Comparison of ENCODE assay signal across 17 mouse cellular contexts in genomic region chr2:13767532-13768411, GRCm38 (mm10). TPM values are rescaled to one million over a fixed set of nuclear protein-coding genes. Genes with fewer than 3 reads are reported as not detected.
A peak's percentile ranks its signal among the peaks of the same experiment; 100 is the strongest.
DNase-seq lines count a peak whose midpoint lies in the region; ATAC-seq and TF ChIP-seq lines count a peak whose summit lies in the region.
"Had no signal": no experiment of that assay in that cellular context is flagged by ENCODE, and none has a peak within 500 bp of the region (broad histone marks: within the 10 kb centered on the region; RNA-seq: fewer than 3 reads in every experiment).

No protein-coding gene starts in this region.

- TF ChIP-seq POLR2A in brain, embryonic 14.5 days (IDR thresholded peaks at IDR 0.05; ENCODE audit: borderline replicate concordance, extremely low read depth, insufficient read depth, insufficient read length, poor library complexity, severe bottlenecking): no peak

- no peak for TF ChIP-seq CTCF in brain, embryonic 14.5 days (IDR thresholded peaks at IDR 0.05; ENCODE audit: borderline replicate concordance, extremely low read depth, insufficient read depth, insufficient read length)

- H3K4me2 ChIP-seq in kidney, embryonic 16.5 days (replicated peaks; ENCODE audit: low read depth, low read length): no peak overlapping the region
- H3K4me2 ChIP-seq: embryonic facial prominence, embryonic 13.5 days; hindbrain, embryonic 13.5 days; neural tube, embryonic 15.5 days had no signal

- no peaks in the 10 kb centered on the region for H3K36me3 ChIP-seq in kidney, embryonic 16.5 days (ENCODE audit: insufficient read depth, low read length)
- H3K36me3 ChIP-seq: embryonic facial prominence, embryonic 13.5 days; forebrain, embryonic 10.5 days; hindbrain, embryonic 13.5 days; neural tube, embryonic 15.5 days had no signal

- H3K9ac ChIP-seq in kidney, embryonic 16.5 days (replicated peaks; ENCODE audit: low read length): no peak overlapping the region
- H3K9ac ChIP-seq: embryonic facial prominence, embryonic 13.5 days; hindbrain, embryonic 13.5 days; neural tube, embryonic 15.5 days had no signal

- no peak overlapping the region for H3K27ac ChIP-seq in kidney, embryonic 16.5 days (ENCODE audit: low read length)
- H3K27ac ChIP-seq: embryonic facial prominence, embryonic 13.5 days; forebrain, embryonic 10.5 days; hindbrain, embryonic 13.5 days; neural tube, embryonic 15.5 days had no signal

- no peak overlapping the region for H3K4me3 ChIP-seq in kidney, embryonic 16.5 days (ENCODE audit: low read length)
- H3K4me3 ChIP-seq: embryonic facial prominence, embryonic 13.5 days; forebrain, embryonic 10.5 days; hindbrain, embryonic 13.5 days; megakaryocyte, embryonic 14.5 days; neural tube, embryonic 15.5 days had no signal

- WGBS in kidney, embryonic 16.5 days: 47% methylated on average over 9 of the region's 9 CpGs

- ATAC-seq in kidney, embryonic 16.5 days (ENCODE audit: low FRiP score, low TSS enrichment): no peak
- ATAC-seq in inflammation-experienced regulatory T-cells, adult 6 months: no peak

- no peaks in the 10 kb centered on the region for H3K9me3 ChIP-seq in kidney, embryonic 16.5 days (ENCODE audit: low read length)
- H3K9me3 ChIP-seq: embryonic facial prominence, embryonic 13.5 days; forebrain, embryonic 10.5 days; hindbrain, embryonic 13.5 days; megakaryocyte, embryonic 14.5 days; neural tube, embryonic 15.5 days had no signal

- no peaks in the 10 kb centered on the region for H3K4me1 ChIP-seq in kidney, embryonic 16.5 days (ENCODE audit: insufficient read depth, low read length)
- H3K4me1 ChIP-seq: embryonic facial prominence, embryonic 13.5 days; megakaryocyte, embryonic 14.5 days had no signal

- intact Hi-C loops in heart, postnatal 25 days (cut with DNase I): no loop called here

- peak; percentile 16 for DNase-seq in heart, adult 8-10 months (ENCODE audit: low spot score)
- no peak for DNase-seq in heart, postnatal 25 days (ENCODE audit: low spot score)
- DNase-seq in kidney, postnatal 14 days: peak; percentile 6
- peak; percentile 81 for DNase-seq in ES-CJ7 (ENCODE audit: low read depth, low spot score)
- DNase-seq in brain, embryonic 14.5 days (ENCODE audit: low read depth): peak; percentile 4
- DNase-seq in right cerebral cortex, postnatal 10 days (ENCODE audit: low spot score in 2 of 2): no peak
- DNase-seq: adrenal gland, postnatal 36 days; cerebellum, postnatal 25 days; kidney, adult 11 months; lung, adult 18-20 months had no signal

- H3K27me3 ChIP-seq in kidney, embryonic 16.5 days (ENCODE audit: insufficient read depth, low read length): no peaks in the 10 kb centered on the region
- H3K27me3 ChIP-seq: embryonic facial prominence, embryonic 13.5 days; hindbrain, embryonic 13.5 days; neural tube, embryonic 15.5 days had no signal

RNA-seq across cellular contexts. Expression of gene St8sia6, which starts 26.1 kb away (rescaled TPM):
- total RNA-seq in heart, adult 8-10 months (2022): 1 to 10 TPM; 1.4 to 3.9 (median 2.6) TPM
- total RNA-seq in heart, postnatal 25 days (2021): 1 to 10 TPM; 1.6 to 2.3 TPM
- 3.8 and 5.6 TPM in 2 replicates for polyA plus RNA-seq in kidney, embryonic 16.5 days (2015; fragmentation: Nextera tagmentation; extraction: Ambion mirVana)
- 0.37 and 0.70 TPM in 2 replicates for polyA plus RNA-seq in brain, embryonic 14.5 days (2012; rRNA removed)
- 10 to 100 TPM in 2 of 3 experiments, under 1 TPM in 1; 0.88 to 17.6 (median 14.3) TPM for polyA plus RNA-seq in inflammation-experienced regulatory T-cells, adult 6 months (2017; shearing (Covaris generic))

Comparison
In these comparisons a context has a peak if more than half of its experiments do, and no peak if none do; other contexts are left out.
1. DNase-seq: peak in heart, adult 8-10 months (single experiment), kidney, postnatal 14 days (single experiment), ES-CJ7 (single experiment) and brain, embryonic 14.5 days (single experiment); none in heart, postnatal 25 days (single experiment) and right cerebral cortex, postnatal 10 days (0 of 2).